Mouse (Mus musculus) spleen, adult 2 months (tissue): ENCODE measurements around the gene Dnajc13. TPM values are rescaled to one million over a fixed set of nuclear protein-coding genes. Genes with fewer than 3 reads are reported as not detected.

Experiments used
- DNase-seq, 2 experiments: peaks; one replicate each; pipeline versions ENCODE4 v3.0.0 to v3.0.0-alpha.2; 2012 to 2021; ENCODE audit warnings: low spot score in 2 of 2, low read depth in 1 of 2
- H3K27ac ChIP-seq: fragments of 200-500 bp; 2 replicates; pipeline ENCODE4 v1.5.1; 2012; ENCODE audit warnings: low read length, inconsistent platforms; ENCODE audit not compliant: insufficient read depth
- H3K27me3 ChIP-seq: fragments of 200-500 bp; 2 replicates; pipeline ENCODE4 v1.6.1; 2012; ENCODE audit warnings: mild to moderate bottlenecking, moderate library complexity, low read length, inconsistent platforms; ENCODE audit not compliant: control insufficient read depth, insufficient read depth
- H3K36me3 ChIP-seq: fragments of 200-500 bp; 2 replicates; pipeline ENCODE4 v1.6.1; 2012; ENCODE audit warnings: mild to moderate bottlenecking, low read length, inconsistent platforms; ENCODE audit not compliant: control insufficient read depth, insufficient read depth
- H3K4me1 ChIP-seq: fragments of 200-500 bp; 2 replicates; pipeline ENCODE4 v1.6.1; 2011; ENCODE audit warnings: inconsistent platforms; ENCODE audit not compliant: control insufficient read depth, insufficient read depth, insufficient read length
- H3K4me3 ChIP-seq: fragments of 200-500 bp; 2 replicates; pipeline ENCODE4 v1.5.1; 2011; ENCODE audit warnings: mild to moderate bottlenecking, inconsistent platforms; ENCODE audit not compliant: insufficient read depth, insufficient read length; ENCODE audit errors: extremely low read depth
- CTCF ChIP-seq: fragments of 200-500 bp; IDR thresholded peaks from 2 replicates; pipeline ENCODE4 v1.5.1; 2011; ENCODE audit warnings: mild to moderate bottlenecking, inconsistent platforms; ENCODE audit not compliant: insufficient read depth, insufficient read length, insufficient replicate concordance; ENCODE audit errors: extremely low read depth
- POLR2A ChIP-seq: fragments of 200-500 bp; IDR thresholded peaks from 2 replicates; pipeline ENCODE4 v1.6.1; 2011; ENCODE audit warnings: low read depth, low read length, inconsistent platforms
- WGBS: fragments of 180-500 bp; shearing (Covaris S2); methylation state at CpG from one replicate; pipeline ENCODE4 v1.1.7; 2018; 5-methylcytosine and 5-hydroxymethylcytosine counted together
- polyA plus RNA-seq: library from polyadenylated mRNA; depleted of rRNA; stranded (reverse); fragments of >200 nt; gene quantifications from 2 replicates; pipeline ENCODE4 v1.2.3, GENCODE M21; 2012

The Dnajc13 gene
- polyA plus RNA-seq, 1 experiment = 32.8 TPM

DNA sequence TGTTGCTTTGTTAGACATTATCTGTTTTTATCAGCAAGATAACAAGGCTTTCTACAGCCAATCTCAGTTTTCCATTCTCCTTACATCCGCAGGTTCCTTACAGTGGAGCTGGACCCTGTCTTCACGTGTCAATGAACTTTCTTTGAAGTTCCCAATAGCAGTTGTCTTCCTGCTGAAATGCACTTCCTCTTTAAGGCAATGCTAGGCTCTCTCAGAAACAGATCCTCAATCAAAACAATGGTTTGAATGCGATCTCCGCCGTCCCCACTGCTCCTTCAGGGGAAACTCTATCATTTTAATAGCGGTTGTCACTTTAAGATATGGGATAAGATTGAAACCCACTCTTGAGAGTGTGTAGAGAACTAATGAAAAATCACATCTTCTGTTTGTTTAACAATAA lies 22.2 kb upstream of the Dnajc13 start:
- Histone ChIP-seq H3K27me3 (no peaks in the 10 kb centered on the region), H3K36me3 (no peaks in the 10 kb centered on the region), H3K27ac (no peak overlapping the region), H3K4me3 (no peak overlapping the region), H3K4me1 (no peaks in the 10 kb centered on the region)
- 29% methylated on average over 6 of the region's 6 CpGs for WGBS
- TF ChIP-seq CTCF (no peak), POLR2A (no peak)
- no peak for DNase-seq

DNA sequence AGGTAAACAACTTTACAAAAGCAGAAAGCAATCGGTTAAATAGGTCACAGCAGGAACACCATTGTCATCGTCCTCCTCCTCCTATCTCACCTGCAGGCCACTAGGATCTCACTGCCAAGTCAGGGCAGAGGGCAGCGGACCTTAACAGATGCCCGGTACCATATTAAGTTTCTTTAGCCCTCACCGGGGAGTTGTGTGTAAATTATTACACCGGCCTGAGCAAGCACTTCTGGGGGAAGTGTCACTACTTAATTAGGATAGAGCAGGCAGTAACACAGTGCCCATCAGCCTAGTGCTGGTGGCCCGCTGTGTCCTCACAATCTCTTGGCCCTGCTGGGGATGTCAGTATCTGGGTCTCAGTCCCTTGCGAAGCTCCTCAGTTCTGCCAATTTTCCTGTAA lies 19.8 kb upstream of the Dnajc13 start:
- H3K27me3 ChIP-seq = no peaks in the 10 kb centered on the region
- no peaks in the 10 kb centered on the region for H3K36me3 ChIP-seq
- TF ChIP-seq POLR2A (no peak), CTCF (no peak)
- no peak for DNase-seq
- H3K4me1 ChIP-seq = no peaks in the 10 kb centered on the region
- H3K27ac ChIP-seq = no peak overlapping the region
- 91% methylated on average over 8 of the region's 8 CpGs for WGBS
- no peak overlapping the region for H3K4me3 ChIP-seq

DNA sequence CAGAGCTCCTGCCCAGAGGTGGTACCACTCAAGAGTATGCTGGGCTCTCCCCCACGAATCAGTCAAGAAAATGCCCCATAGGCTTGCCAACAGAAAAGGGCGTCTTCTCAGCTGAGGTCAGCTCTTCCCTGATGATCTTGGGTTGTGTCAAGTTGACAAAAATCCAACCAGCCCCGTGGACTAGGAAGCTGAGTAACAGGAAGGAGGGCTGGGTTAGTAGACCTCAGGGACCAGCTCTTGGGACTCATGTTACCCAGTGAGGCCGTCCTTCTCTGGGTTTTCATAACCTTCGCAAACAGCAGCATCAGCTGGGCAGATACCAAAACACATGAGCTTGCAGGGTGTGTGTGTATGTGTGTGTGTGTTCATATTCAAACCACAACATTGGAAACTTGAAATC lies 19.0 kb upstream of the Dnajc13 start:
- Histone ChIP-seq H3K27me3 (no peaks in the 10 kb centered on the region; the same call in 1 of the 2 replicates), H3K36me3 (no peaks in the 10 kb centered on the region), H3K4me3 (no peak overlapping the region), H3K27ac (no peak overlapping the region), H3K4me1 (no peaks in the 10 kb centered on the region)
- no peak for DNase-seq
- 60% methylated on average over 5 of the region's 5 CpGs for WGBS
- no peak for TF ChIP-seq POLR2A
- no peak for TF ChIP-seq CTCF

DNA sequence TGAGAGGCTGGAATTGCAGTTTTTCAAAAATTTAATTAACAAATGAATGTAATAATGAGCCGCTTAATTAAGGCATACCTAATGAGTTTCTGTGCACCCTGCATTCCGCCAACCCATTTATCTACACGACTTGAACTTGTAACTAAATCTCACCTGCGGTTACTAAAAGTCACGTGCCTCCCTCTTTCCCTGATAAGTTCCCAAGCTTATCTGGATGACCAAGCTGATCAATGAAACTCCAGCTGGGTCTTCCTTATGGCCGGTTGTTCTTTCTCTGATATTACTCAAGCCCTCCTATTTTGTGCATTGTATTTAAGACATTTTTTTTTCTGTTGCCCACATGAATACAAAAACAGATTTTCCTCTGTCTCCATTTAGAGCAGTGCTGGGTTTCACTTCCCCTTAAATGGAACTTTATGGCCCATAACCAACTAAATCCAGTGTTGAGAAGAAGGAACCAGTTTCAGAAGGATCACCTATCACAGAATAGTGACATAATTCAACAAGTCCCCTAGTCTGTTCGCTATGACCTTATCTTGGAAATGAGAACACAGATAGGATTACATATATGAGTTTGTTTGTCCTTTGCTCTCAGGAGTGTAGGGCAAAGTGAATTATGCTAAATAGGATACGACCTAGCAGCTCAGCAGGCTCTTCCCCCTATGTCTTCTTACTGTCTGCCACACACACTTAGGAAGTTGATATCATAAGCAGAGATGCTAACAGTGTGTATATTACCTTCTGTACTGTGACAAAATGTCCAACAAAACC lies 18.2 kb upstream of the Dnajc13 start:
- H3K36me3 ChIP-seq = no peaks in the 10 kb centered on the region
- no peak for DNase-seq
- no peaks in the 10 kb centered on the region; the same call in 1 of the 2 replicates for H3K27me3 ChIP-seq
- WGBS = 59% methylated on average over 8 of the region's 8 CpGs
- no peak for TF ChIP-seq POLR2A
- H3K4me3 ChIP-seq = no peak overlapping the region
- H3K27ac ChIP-seq = no peak overlapping the region
- H3K4me1 ChIP-seq = no peaks in the 10 kb centered on the region

DNA sequence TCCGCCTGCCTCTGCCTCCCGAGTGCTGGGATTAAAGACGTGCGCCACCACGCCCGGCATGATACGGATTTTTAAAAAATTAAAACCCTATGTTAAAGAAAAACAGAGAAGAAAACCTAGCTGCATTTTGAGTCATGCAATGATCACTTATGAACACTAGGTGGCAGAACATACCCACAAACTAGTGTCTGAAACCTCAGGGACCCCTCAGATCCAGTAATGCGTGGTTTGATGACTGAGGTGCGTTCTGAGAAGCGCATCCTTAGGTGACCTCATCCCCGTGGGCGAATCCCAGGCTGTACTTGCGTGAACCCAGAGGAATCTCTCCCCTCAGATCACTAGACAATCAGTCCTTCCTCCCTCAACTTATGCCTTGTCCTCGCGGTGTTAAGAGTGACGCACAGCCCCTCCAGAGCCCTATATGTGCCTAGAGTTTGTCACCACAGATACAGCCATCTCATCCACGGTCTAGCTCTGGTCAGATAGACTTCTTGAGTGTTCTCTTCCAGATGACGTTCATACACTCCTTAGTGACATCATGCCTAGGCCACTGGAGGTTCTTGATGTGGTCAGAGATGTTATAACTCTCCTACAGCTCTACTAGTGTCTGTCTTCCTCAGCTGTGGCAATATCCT lies 14.9 kb upstream of the Dnajc13 start:
- 21% methylated on average over 18 of the region's 18 CpGs for WGBS
- Histone ChIP-seq H3K4me3 (no peak overlapping the region), H3K27ac (no peak overlapping the region)

DNA sequence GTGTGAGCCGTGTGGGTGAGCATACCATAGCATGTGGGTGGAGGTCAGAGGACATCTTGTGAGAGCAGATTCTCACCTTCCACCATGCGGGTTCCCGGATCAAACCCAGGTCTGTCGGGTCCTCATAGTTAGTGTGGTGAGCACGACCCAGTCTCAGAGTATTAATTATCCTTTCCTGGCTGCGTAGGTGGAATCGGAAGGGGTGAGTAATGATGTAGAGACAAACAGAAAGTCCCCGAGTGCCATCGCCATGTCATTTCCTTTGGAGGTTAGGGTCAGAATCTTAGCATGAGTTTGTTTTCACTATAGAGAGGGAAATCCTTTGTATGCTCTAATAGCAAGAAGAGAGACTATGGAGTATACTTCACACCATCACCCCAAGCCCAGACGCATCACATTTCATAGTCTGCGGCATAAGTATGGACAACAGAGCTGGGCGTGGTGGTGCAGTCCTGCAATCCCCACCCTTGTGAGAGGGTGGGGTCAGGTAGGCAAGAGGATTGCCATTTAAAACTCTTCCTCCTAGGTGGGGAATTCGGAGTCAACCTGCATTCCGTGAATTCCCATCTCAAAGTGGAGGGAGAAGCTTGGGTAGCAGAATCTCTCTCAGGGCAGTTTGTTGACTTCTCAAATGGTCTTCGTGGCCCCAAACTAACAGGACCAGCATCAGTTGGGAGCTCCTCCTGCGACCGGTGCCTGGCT lies 12.5 kb upstream of the Dnajc13 start:
- H3K36me3 ChIP-seq = no peaks in the 10 kb centered on the region
- H3K27ac ChIP-seq = no peak overlapping the region
- TF ChIP-seq CTCF = no peak
- TF ChIP-seq POLR2A = no peak
- DNase-seq = no peak
- no peak overlapping the region for H3K4me3 ChIP-seq
- WGBS = 85% methylated on average over 17 of the region's 17 CpGs
- no peaks in the 10 kb centered on the region for H3K4me1 ChIP-seq
- H3K27me3 ChIP-seq = no peaks in the 10 kb centered on the region; the same call in 1 of the 2 replicates

More for the DNA sequence above, 14.9 kb upstream of the Dnajc13 start:
- peak in 1 of 2 experiments; percentile 6 for DNase-seq
- Histone ChIP-seq H3K4me1 (no peaks in the 10 kb centered on the region), H3K36me3 (no peaks in the 10 kb centered on the region), H3K27me3 (no peaks in the 10 kb centered on the region; the same call in 1 of the 2 replicates)
- TF ChIP-seq CTCF (peak; percentile 39; the same call in 1 of the 2 replicates), POLR2A (no peak)
